In genomic region chr3:68977696-68978095, GRCm38 (mm10) we compare ENCODE assay signal across 11 mouse cellular contexts.
"Had no signal": no experiment of that assay in that cellular context is flagged by ENCODE, and none has a peak within 500 bp of the region (broad histone marks: within the 10 kb centered on the region; RNA-seq: fewer than 3 reads in every experiment).

No protein-coding gene starts in this region.

- H3K4me3 ChIP-seq: limb, embryonic 12.5 days; liver, embryonic 13.5 days; midbrain, embryonic 13.5 days had no signal

- ATAC-seq: intestine, postnatal 0 days; midbrain, embryonic 13.5 days had no signal

- H3K27me3 ChIP-seq: limb, embryonic 12.5 days; liver, embryonic 13.5 days; midbrain, embryonic 13.5 days had no signal

- H3K4me1 ChIP-seq: midbrain, embryonic 13.5 days had no signal

- DNase-seq: kidney, adult 8-10 months; kidney, postnatal 36 days; layer of hippocampus, adult 9-11 months; layer of hippocampus, postnatal 36 days; liver; liver, embryonic 13.5 days; lung, adult 18-20 months; right cerebral cortex, postnatal 25 days had no signal

- H3K27ac ChIP-seq: limb, embryonic 12.5 days; midbrain, embryonic 13.5 days had no signal
